Mouse (Mus musculus) small intestine, adult 2 months (tissue): ENCODE results near the gene Dennd1a.

Experiments
- CTCF ChIP-seq: fragments of 200-500 bp; IDR thresholded peaks from 2 replicates; pipeline ENCODE4 v1.5.1; 2012; ENCODE audit warnings: low read depth, mild to moderate bottlenecking, control low read depth, inconsistent platforms, low read length, moderate library complexity, mixed read lengths; ENCODE audit not compliant: insufficient replicate concordance, insufficient read length; ENCODE audit errors: extremely low read depth
- POLR2A ChIP-seq: fragments of 200-500 bp; IDR thresholded peaks from 2 replicates; pipeline ENCODE4 v1.6.1; 2012; ENCODE audit warnings: low read depth, mild to moderate bottlenecking, control low read depth, inconsistent platforms, low read length, moderate library complexity

GRCm38 (mm10) chr2:37776016-37776415 is 511.2 kb downstream of the Dennd1a start, which contains the start of gene Crb2:
- TF ChIP-seq POLR2A (no peak), CTCF (no peak)
